Mouse (Mus musculus) limb, embryonic 12.5 days (tissue): Measurements from ENCODE around the gene Neurl2. TPM values are rescaled to one million over a fixed set of nuclear protein-coding genes. Genes with fewer than 3 reads are reported as not detected.
"Not testable (repeated sequence)": the region's sequence is repeated elsewhere in the genome, so short reads cannot be mapped to it uniquely, and the experiment has no call there.

ENCODE experiments used
- ATAC-seq: fragments of 200-750 bp; cut with Nextera tagmentation; 2 replicates; pipeline ENCODE4 v1.8.0; 2017; ENCODE audit warnings: low read depth, moderate TSS enrichment; ENCODE audit not compliant: insufficient number of reproducible peaks, insufficient read depth, low FRiP score, low TSS enrichment
- H3K27ac ChIP-seq: fragments of 300-500 bp; sonication (generic); 2 replicates; pipeline ENCODE4 v1.5.1; 2016; ENCODE audit warnings: mild to moderate bottlenecking, moderate library complexity
- H3K27me3 ChIP-seq: fragments of 300-500 bp; sonication (generic); 2 replicates; pipeline ENCODE4 v1.6.1; 2016; ENCODE audit warnings: mild to moderate bottlenecking, moderate library complexity
- H3K36me3 ChIP-seq: fragments of 300-500 bp; sonication (generic); 2 replicates; pipeline ENCODE4 v1.6.1; 2016; ENCODE audit warnings: mild to moderate bottlenecking, moderate library complexity
- H3K4me1 ChIP-seq: fragments of 300-500 bp; sonication (generic); replicated peaks from 2 replicates; pipeline ENCODE4 v1.6.1; 2016
- H3K4me2 ChIP-seq: fragments of 300-500 bp; sonication (generic); 2 replicates; pipeline ENCODE4 v1.6.1; 2016; ENCODE audit warnings: mild to moderate bottlenecking, moderate library complexity
- H3K4me3 ChIP-seq: fragments of 300-500 bp; sonication (generic); replicated peaks from 2 replicates; pipeline ENCODE4 v1.5.1; 2016; ENCODE audit warnings: mild to moderate bottlenecking
- H3K9ac ChIP-seq: fragments of 300-500 bp; sonication (generic); replicated peaks from 2 replicates; pipeline ENCODE4 v1.6.1; 2016; ENCODE audit warnings: mild to moderate bottlenecking, moderate library complexity
- H3K9me3 ChIP-seq: fragments of 300-500 bp; sonication (generic); 2 replicates; pipeline ENCODE4 v1.6.1; 2016; ENCODE audit warnings: mild to moderate bottlenecking, moderate library complexity
- WGBS: fragments of 180-500 bp; shearing (Covaris S2); methylation state at CpG from one replicate; pipeline ENCODE4 v1.1.7; 2016; 5-methylcytosine and 5-hydroxymethylcytosine counted together
- polyA plus RNA-seq: library from polyadenylated mRNA; unstranded; fragments of >200 nt; fragmentation: Nextera tagmentation; extraction: Ambion mirVana; gene quantifications from 2 replicates; pipeline ENCODE4 v1.2.1, GENCODE M21; 2016

The Neurl2 gene
- polyA plus RNA-seq, 1 experiment from 2014 or later = 6.3 TPM

DNA sequence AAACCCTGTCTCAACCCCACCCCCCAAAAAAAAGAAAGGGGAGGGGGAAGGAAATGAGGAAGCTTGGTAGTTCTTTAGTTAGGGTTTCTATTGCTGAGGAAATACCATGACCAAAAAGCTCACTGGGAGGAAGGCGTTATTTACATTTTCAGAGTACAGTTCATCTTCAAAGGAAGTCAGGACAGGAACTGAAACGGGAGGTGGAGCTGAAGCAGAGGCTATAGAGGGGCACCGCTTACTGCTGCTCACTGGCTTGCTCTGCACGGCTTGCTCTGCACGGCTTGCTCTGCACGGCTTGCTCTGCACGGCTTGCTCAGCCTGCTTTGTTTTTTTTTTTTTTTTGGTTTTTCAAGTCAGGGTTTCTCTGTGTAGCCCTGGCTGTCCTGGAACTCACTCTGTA is 35.2 kb upstream of the Neurl2 start:
- Histone ChIP-seq H3K9me3 (peaks cover 8% of the 10 kb centered on the region; the same call in 1 of the 2 replicates), H3K27me3 (no peaks in the 10 kb centered on the region), H3K36me3 (no peaks in the 10 kb centered on the region), H3K4me3 (no peak overlapping the region), H3K4me2 (no peak overlapping the region), H3K4me1 (no peaks in the 10 kb centered on the region), H3K27ac (no peak overlapping the region), H3K9ac (no peak overlapping the region)
- 74% methylated on average over 7 of the region's 7 CpGs for WGBS
- no peak for ATAC-seq

DNA sequence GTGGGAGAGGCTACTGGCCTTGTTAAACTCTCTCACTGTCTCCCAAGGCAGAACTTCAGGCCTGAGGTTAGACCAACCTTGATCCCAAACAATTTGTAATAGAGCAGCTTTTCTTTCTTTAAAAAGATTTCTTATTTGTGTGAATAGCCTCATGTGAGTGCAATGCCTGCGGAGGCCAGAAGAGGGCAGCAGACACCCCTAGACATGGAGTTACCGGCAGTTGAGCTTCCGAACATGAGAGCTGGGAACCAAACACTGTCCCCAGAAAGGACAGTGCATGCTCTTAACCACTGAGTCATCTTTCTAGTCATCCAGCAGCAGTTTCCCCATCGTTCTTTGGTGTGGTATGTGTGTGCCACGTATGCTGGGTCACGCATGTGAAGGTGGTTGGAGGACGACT is 34.3 kb upstream of the Neurl2 start:
- Histone ChIP-seq H3K27ac (no peak overlapping the region), H3K4me2 (no peak overlapping the region), H3K36me3 (no peaks in the 10 kb centered on the region), H3K27me3 (no peaks in the 10 kb centered on the region), H3K4me1 (no peaks in the 10 kb centered on the region), H3K9ac (no peak overlapping the region), H3K4me3 (no peak overlapping the region), H3K9me3 (peaks cover 8% of the 10 kb centered on the region; the same call in 1 of the 2 replicates)
- 91% methylated on average over 7 of the region's 7 CpGs for WGBS
- no peak for ATAC-seq

DNA sequence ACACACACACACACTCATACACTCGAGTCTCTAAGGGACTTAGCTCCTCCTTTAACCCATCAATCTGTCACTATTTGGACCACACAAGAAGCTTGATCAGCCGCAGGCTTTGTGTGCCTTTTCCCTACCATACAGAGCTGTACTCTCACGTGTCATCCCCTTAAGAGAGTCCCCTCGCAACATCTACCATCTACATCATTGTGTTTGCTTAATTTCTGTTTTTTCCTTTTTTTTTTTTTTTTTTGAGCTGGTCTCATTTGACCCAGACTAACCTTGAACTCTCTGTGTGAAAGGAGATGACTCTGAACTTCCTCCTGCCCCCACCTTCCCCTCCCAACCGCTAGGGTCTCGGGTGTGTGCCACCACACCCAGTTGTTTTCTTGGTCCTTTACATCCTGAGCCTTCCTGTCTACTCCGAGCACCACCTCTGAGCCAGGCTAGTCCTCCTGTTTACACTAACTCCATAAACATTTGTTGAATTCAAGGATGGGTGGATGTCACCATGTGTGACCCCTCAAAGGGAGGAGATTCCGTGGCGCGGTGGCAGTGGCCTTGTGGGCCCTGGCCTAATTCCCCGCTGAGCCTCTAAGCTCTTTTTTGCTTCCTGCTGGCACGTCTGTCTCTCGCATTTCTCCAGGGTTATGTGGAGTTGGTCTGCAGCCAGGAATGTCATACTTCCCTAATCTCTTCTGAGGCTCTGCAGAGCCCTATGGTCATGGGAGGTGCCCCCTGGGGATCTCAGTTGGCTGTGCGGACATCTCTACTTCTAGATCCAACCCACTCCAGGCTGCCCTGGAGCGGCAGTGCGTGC is 33.7 kb upstream of the Neurl2 start:
- ATAC-seq = no peak
- H3K9me3 ChIP-seq = peaks cover 8% of the 10 kb centered on the region; the same call in 1 of the 2 replicates

DNA sequence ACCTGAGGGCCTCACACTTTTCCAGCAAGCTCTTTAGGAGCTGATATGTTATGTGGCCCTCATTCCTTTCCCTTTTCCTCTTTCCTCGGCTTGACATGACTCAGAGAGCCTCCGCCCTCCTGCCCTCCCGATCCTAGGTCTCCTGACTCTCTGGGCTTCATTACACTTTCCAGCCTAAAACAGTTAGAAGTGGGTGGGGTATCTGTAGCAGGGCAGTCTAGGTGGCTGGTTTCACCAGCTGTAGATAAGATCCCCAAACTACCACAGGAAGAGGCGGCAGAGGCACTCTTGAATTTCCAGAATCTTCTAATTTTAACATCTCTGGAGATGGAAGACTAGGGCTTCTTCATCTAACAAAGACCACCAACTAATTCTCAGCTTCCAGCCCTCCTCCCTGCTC is 31.3 kb upstream of the Neurl2 start:
- peaks cover 8% of the 10 kb centered on the region; the same call in 1 of the 2 replicates for H3K9me3 ChIP-seq
- no peaks in the 10 kb centered on the region for H3K36me3 ChIP-seq
- H3K27ac ChIP-seq = no peak overlapping the region
- H3K4me1 ChIP-seq = peaks cover 10% of the 10 kb centered on the region; the same call in 1 of the 2 replicates
- H3K4me3 ChIP-seq = no peak overlapping the region
- H3K27me3 ChIP-seq = peaks cover 8% of the 10 kb centered on the region
- 80% methylated on average over 4 of the region's 4 CpGs for WGBS
- H3K9ac ChIP-seq = no peak overlapping the region
- no peak overlapping the region for H3K4me2 ChIP-seq
- ATAC-seq = no peak

More for the DNA sequence above, 33.7 kb upstream of the Neurl2 start:
- Histone ChIP-seq H3K9ac (no peak overlapping the region), H3K4me2 (no peak overlapping the region), H3K4me1 (peaks cover 5% of the 10 kb centered on the region; the same call in 1 of the 2 replicates), H3K36me3 (no peaks in the 10 kb centered on the region), H3K27me3 (no peaks in the 10 kb centered on the region), H3K27ac (no peak overlapping the region), H3K4me3 (no peak overlapping the region)
- WGBS = 61% methylated on average over 16 of the region's 16 CpGs

DNA sequence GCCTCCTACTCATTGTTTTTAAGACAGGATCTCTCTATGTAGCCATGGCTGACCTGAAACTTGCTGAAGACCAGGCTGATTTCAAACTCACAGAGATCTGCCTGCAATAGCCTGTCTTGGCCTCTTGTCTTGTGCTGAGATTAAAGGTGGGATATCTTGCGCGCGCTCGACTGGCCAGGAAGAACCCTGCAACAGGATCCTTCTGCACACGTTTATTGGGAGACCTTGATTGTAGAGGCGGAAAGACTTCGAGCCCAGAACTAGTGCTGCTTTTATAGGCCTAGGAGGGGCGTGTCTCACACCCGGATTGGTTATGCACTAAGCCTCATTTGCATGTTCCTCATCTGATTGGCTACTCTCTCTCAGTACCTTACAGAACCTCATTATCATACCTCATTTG is 30.2 kb upstream of the Neurl2 start:
- 88% methylated on average over 9 of the region's 9 CpGs for WGBS
- H3K9ac ChIP-seq, H3K4me3 ChIP-seq, H3K36me3 ChIP-seq, ATAC-seq, H3K27ac ChIP-seq, H3K4me2 ChIP-seq, H3K9me3 ChIP-seq: not testable (repeated sequence)
- peaks cover 19% of the 10 kb centered on the region for H3K27me3 ChIP-seq
- peaks cover 15% of the 10 kb centered on the region; the same call in 1 of the 2 replicates for H3K4me1 ChIP-seq

DNA sequence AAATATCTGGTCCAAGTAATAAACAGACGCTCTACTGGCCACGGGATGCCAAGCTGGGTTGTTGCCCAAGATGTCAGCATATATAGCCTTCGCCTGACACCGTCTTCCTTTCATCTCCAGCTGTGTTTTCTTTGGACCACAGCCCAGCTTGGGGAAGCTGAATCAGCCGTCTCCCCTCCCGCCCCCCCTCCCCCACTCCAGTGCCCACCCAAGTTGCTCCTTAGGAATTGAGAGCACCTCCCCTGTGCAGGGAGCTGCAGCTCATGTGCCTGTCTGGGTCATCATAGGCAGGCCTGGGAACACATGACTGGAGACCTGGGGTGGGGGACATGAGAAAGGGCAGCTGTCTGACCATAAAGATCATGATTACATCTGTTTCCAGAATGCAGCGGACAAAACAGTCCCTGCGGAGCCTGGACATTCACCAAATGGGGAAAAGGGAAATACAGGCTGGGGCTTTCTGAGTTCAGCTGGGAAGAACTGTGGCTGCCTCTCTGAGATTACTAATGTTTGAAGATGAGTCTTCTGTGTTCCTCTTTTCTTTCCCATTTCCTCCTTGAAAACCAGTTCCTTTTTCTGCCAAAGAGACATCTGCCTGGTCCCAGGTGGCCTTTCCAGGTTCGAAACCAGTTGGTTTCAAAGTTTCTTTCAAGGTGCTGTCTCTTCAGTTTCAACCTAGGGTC is 29.1 kb upstream of the Neurl2 start:
- Histone ChIP-seq H3K27me3 (peaks cover 30% of the 10 kb centered on the region), H3K9ac (no peak overlapping the region), H3K9me3 (peaks cover 1% of the 10 kb centered on the region; the same call in 1 of the 2 replicates), H3K27ac (peak overlapping the region; percentile 20; the same call in 1 of the 2 replicates), H3K4me3 (no peak overlapping the region), H3K4me1 (peaks cover 24% of the 10 kb centered on the region; the same call in 1 of the 2 replicates), H3K4me2 (no peak overlapping the region), H3K36me3 (no peaks in the 10 kb centered on the region)
- no peak for ATAC-seq
- WGBS = 38% methylated on average over 9 of the region's 9 CpGs

DNA sequence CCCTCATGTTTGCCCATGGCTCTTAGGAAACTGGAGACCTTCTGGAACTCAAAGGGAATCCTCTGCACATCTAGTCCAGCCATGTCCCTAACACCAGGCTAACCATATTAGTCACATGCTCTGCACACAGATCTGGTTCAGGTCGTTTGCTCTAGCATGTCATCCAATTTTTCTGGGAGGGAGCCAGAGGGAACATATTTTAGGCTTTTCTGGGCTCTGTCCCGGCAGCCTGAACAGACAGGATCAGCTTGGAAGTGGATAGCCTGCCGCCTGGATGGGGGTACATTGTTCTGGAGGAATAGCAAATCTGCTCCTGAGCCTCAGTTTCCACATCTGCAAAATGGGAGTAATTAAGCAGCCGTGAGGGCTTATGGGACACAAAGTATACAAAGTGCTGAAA is 27.8 kb upstream of the Neurl2 start:
- H3K4me3 ChIP-seq = no peak overlapping the region
- H3K9me3 ChIP-seq = no peaks in the 10 kb centered on the region
- ATAC-seq = no peak
- H3K27me3 ChIP-seq = peaks cover 42% of the 10 kb centered on the region
- no peak overlapping the region for H3K9ac ChIP-seq
- no peak overlapping the region for H3K4me2 ChIP-seq
- H3K27ac ChIP-seq = no peak overlapping the region
- peaks cover 34% of the 10 kb centered on the region for H3K4me1 ChIP-seq
- 71% methylated on average over 4 of the region's 4 CpGs for WGBS
- H3K36me3 ChIP-seq = no peaks in the 10 kb centered on the region

DNA sequence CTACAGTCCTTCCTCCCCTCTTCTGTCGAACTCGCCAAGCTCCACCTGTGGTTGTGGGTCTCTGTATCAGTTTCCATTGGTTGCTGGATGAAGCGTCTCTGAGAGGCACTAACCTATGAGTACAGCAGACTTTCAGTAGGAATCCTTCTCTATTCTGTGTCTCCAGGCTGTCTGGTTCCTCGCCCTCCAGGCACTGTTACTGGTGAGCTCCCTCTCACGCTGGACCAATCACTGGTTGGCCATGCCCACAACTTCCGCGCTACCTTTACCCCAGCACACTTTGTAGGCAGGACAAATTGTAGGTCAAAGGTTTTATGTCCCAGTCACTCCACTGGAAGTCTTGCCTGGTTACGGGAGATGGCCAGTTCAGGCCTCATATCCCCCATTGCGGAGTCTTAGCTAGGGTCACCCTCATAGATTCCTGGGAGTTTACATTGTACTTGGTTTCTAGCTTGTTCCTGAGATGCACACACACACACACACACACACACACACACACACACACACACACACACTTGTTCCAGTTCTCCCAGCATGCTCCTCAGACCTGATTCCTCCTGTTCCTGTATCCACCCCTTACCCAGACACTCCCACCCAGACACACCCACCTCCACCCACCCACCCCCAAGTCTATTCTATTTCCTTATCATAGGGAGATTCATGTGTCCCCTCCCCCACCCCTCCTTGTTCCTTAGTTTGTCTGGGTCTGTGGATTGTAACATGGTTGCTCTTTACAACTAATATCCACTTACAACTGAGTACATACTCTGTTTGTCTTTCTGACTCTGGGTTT is 26.6 kb upstream of the Neurl2 start:
- ATAC-seq = no peak
- H3K9me3 ChIP-seq = no peaks in the 10 kb centered on the region
- 46% methylated on average over 9 of the region's 9 CpGs for WGBS
- H3K4me3 ChIP-seq = no peak overlapping the region
- peaks cover 54% of the 10 kb centered on the region for H3K27me3 ChIP-seq
- H3K27ac ChIP-seq = no peak overlapping the region
- no peaks in the 10 kb centered on the region for H3K36me3 ChIP-seq
- no peak overlapping the region for H3K9ac ChIP-seq
- H3K4me2 ChIP-seq = no peak overlapping the region
- H3K4me1 ChIP-seq = peaks cover 34% of the 10 kb centered on the region

DNA sequence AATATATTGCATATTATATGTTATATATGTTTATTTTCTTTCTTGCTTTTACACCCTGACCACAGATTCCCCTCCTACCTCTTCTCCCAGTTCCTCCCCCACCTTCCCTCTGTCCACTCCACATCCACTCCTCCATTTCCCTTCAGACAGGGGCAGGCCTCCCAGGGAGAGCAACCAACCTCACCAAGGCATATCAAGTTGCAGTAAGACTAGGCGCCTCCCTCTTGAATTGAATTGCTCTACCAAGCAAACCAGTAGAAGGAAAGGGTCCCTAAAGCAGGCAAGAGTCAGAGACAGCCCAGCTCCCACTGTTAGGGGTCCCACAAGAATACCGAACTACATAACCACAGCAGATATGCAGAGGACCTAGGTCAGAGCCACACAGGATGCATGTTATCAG is 25.9 kb upstream of the Neurl2 start:
- no peak overlapping the region for H3K4me2 ChIP-seq
- WGBS = 48% methylated on average over 2 of the region's 2 CpGs
- peaks cover 61% of the 10 kb centered on the region for H3K27me3 ChIP-seq
- H3K4me3 ChIP-seq = no peak overlapping the region
- ATAC-seq = no peak
- H3K36me3 ChIP-seq = no peaks in the 10 kb centered on the region
- H3K9ac ChIP-seq = no peak overlapping the region
- no peaks in the 10 kb centered on the region for H3K9me3 ChIP-seq
- peaks cover 34% of the 10 kb centered on the region for H3K4me1 ChIP-seq
- H3K27ac ChIP-seq = no peak overlapping the region

DNA sequence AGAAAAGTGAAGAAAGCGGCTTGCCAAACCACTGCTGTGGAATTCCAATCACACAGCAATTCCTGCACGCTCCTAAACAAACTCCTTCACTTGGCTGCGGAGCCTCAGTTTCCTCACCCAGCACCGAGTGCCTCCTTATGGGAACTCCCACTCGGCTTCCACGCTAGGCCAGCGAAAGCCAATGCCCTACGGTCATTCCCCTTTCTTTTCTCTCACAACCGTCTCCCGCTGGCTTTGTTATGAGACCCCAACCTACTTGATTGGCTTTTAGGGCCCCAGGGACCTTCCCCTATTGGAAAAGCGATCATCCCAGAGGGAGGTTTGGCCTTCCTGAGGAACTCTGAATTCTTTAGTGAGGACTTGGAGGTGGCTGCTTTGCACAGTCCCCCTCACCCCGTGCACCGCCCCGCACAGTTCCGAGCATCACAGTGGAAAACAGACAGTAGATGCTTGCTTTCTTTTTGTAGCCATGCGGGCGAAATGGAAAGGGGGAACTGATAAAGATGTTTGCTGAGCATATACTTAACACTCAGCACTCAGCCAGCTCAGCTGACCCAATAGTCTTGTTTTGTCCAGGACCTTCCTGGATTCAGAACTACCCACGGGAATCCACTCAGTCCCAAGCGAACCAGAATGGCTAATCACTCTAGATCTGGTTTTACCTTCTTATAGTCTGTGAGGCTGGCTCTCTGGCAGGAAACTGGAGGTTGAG is 24.7 kb upstream of the Neurl2 start:
- Histone ChIP-seq H3K4me1 (peaks cover 34% of the 10 kb centered on the region), H3K9me3 (no peaks in the 10 kb centered on the region), H3K4me3 (peak overlapping the region; percentile 53), H3K27me3 (peaks cover 66% of the 10 kb centered on the region), H3K27ac (no peak overlapping the region), H3K4me2 (peak overlapping the region; percentile 95), H3K36me3 (no peaks in the 10 kb centered on the region), H3K9ac (peak overlapping the region; percentile 61)
- WGBS = 4% methylated on average over 19 of the region's 19 CpGs
- ATAC-seq = no peak; the same call in 1 of the 2 replicates
